Mouse (Mus musculus): ENCODE measurements around the gene Dctpp1. TPM values are rescaled to one million over a fixed set of nuclear protein-coding genes. Genes with fewer than 3 reads are reported as not detected.

Dctpp1 gene
- polyA plus RNA-seq, 1 experiment from 2014 or later: 114 TPM

- peak within 1 kb of the TSS; percentile 97 for H3K4me3 ChIP-seq
- peak within 1 kb of the TSS; percentile 90 for H3K4me2 ChIP-seq
- peaks cover 26% of the 10 kb centered on the region for H3K4me1 ChIP-seq
- no peaks in the 10 kb centered on the region for H3K9me3 ChIP-seq
- H3K27ac ChIP-seq: peak within 1 kb of the TSS; percentile 81
- H3K27me3 ChIP-seq (replicated peaks): no peaks in the 10 kb centered on the region
- H3K9ac ChIP-seq: peak within 1 kb of the TSS; percentile 79
- peak; percentile 94 for ATAC-seq (replicated peaks)
- peaks cover 5% of the 10 kb centered on the region; the same call in 1 of the 2 replicates for H3K36me3 ChIP-seq (replicated peaks)
- WGBS: 1% methylated on average over 56 of the region's 56 CpGs
Observed at GRCm38 (mm10) chr7:127243870-127244657, 16.4 kb downstream of the Dctpp1 start, which contains the start of gene Zfp771. Zfp771 (plus strand) TSS chr7:127244274.

- 0 out of 2 replicates have a peak, but pooled peaks have one; percentile 1 for ATAC-seq (replicated peaks)
- no peaks in the 10 kb centered on the region for H3K9me3 ChIP-seq
- peak overlapping the region; percentile 97 for H3K4me3 ChIP-seq
- H3K27me3 ChIP-seq (replicated peaks): no peaks in the 10 kb centered on the region
- peaks cover 26% of the 10 kb centered on the region for H3K4me1 ChIP-seq
- H3K4me2 ChIP-seq: peak overlapping the region; percentile 90
- 46% methylated on average over 2 of the region's 2 CpGs for WGBS
- peak overlapping the region; percentile 81; the same call in 1 of the 2 replicates for H3K27ac ChIP-seq
- H3K9ac ChIP-seq: peak overlapping the region; percentile 79; the same call in 1 of the 2 replicates
- H3K36me3 ChIP-seq (replicated peaks): peaks cover 10% of the 10 kb centered on the region; the same call in 1 of the 2 replicates
Observed at GRCm38 (mm10) chr7:127243361-127243867, 17.1 kb downstream of the Dctpp1 start.

GRCm38 (mm10) chr7:127234777-127235176 lies 25.7 kb downstream of the Dctpp1 start:
- 94% methylated on average over 2 of the region's 2 CpGs for WGBS
- peak overlapping the region; percentile 62 for H3K4me2 ChIP-seq
- no peak overlapping the region for H3K4me3 ChIP-seq
- peaks cover 38% of the 10 kb centered on the region for H3K36me3 ChIP-seq (replicated peaks)
- ATAC-seq (replicated peaks): no peak
- H3K4me1 ChIP-seq: peaks cover 38% of the 10 kb centered on the region
- no peaks in the 10 kb centered on the region for H3K9me3 ChIP-seq
- no peak overlapping the region for H3K9ac ChIP-seq
- no peak overlapping the region for H3K27ac ChIP-seq
- H3K27me3 ChIP-seq (replicated peaks): no peaks in the 10 kb centered on the region

- Histone ChIP-seq H3K36me3 (replicated peaks) (peaks cover 36% of the 10 kb centered on the region), H3K4me1 (peaks cover 40% of the 10 kb centered on the region), H3K27ac (peak overlapping the region; percentile 99), H3K27me3 (replicated peaks) (no peaks in the 10 kb centered on the region), H3K4me3 (peak overlapping the region; percentile 97), H3K4me2 (peak overlapping the region; percentile 62), H3K9ac (peak overlapping the region; percentile 99), H3K9me3 (no peaks in the 10 kb centered on the region)
- WGBS: 9% methylated on average over 9 of the region's 9 CpGs
- ATAC-seq (replicated peaks): no peak
Observed at GRCm38 (mm10) chr7:127233765-127234164, 26.7 kb downstream of the Dctpp1 start.

- 0% methylated on average over 27 of the region's 27 CpGs for WGBS
- no peaks in the 10 kb centered on the region for H3K27me3 ChIP-seq (replicated peaks)
- peaks cover 40% of the 10 kb centered on the region for H3K4me1 ChIP-seq
- H3K36me3 ChIP-seq (replicated peaks): peaks cover 32% of the 10 kb centered on the region
- peak overlapping the region; percentile 99 for H3K9ac ChIP-seq
- ATAC-seq (replicated peaks): peak; percentile 48
- H3K9me3 ChIP-seq: no peaks in the 10 kb centered on the region
- peak overlapping the region; percentile 62 for H3K4me2 ChIP-seq
- peak overlapping the region; percentile 99 for H3K27ac ChIP-seq
- peak overlapping the region; percentile 97 for H3K4me3 ChIP-seq
Observed at GRCm38 (mm10) chr7:127233368-127233749, 27.1 kb downstream of the Dctpp1 start.

GRCm38 (mm10) chr7:127232622-127233367 lies 27.7 kb downstream of the Dctpp1 start, which contains the start of the genes Zfp553 and Sept1:
Zfp553 (plus strand) TSS chr7:127233061.
Sept1 (minus strand) TSS chr7:127233130.
- peak within 1 kb of the TSS; percentile 99 for H3K9ac ChIP-seq
- H3K4me3 ChIP-seq: peak within 1 kb of the TSS; percentile 97
- H3K27ac ChIP-seq: peak within 1 kb of the TSS; percentile 99
- H3K9me3 ChIP-seq: no peaks in the 10 kb centered on the region
- H3K36me3 ChIP-seq (replicated peaks): peaks cover 26% of the 10 kb centered on the region
- ATAC-seq (replicated peaks): peak; percentile 91
- H3K4me2 ChIP-seq: peak within 1 kb of the TSS; percentile 62
- under 1% methylated on average over 63 of the region's 64 CpGs for WGBS
- no peaks in the 10 kb centered on the region for H3K27me3 ChIP-seq (replicated peaks)
- peaks cover 38% of the 10 kb centered on the region for H3K4me1 ChIP-seq

- peak overlapping the region; percentile 99 for H3K9ac ChIP-seq
- H3K4me3 ChIP-seq: peak overlapping the region; percentile 97
- peak overlapping the region; percentile 62 for H3K4me2 ChIP-seq
- 3% methylated on average over 20 of the region's 20 CpGs for WGBS
- no peak for ATAC-seq (replicated peaks)
- peak overlapping the region; percentile 99 for H3K27ac ChIP-seq
- peaks cover 19% of the 10 kb centered on the region for H3K36me3 ChIP-seq (replicated peaks)
- H3K9me3 ChIP-seq: no peaks in the 10 kb centered on the region
- H3K27me3 ChIP-seq (replicated peaks): no peaks in the 10 kb centered on the region
- peaks cover 37% of the 10 kb centered on the region for H3K4me1 ChIP-seq
Observed at GRCm38 (mm10) chr7:127231826-127232621, 28.5 kb downstream of the Dctpp1 start.

- Histone ChIP-seq H3K4me2 (peak overlapping the region; percentile 62), H3K4me1 (peaks cover 37% of the 10 kb centered on the region), H3K36me3 (replicated peaks) (peaks cover 12% of the 10 kb centered on the region), H3K4me3 (peak overlapping the region; percentile 97), H3K27me3 (replicated peaks) (no peaks in the 10 kb centered on the region), H3K9ac (peak overlapping the region; percentile 99; the same call in 1 of the 2 replicates), H3K27ac (peak overlapping the region; percentile 99; the same call in 1 of the 2 replicates), H3K9me3 (no peaks in the 10 kb centered on the region)
- WGBS: 74% methylated on average over 3 of the region's 3 CpGs
- no peak for ATAC-seq (replicated peaks)
Observed at GRCm38 (mm10) chr7:127231376-127231775, 29.1 kb downstream of the Dctpp1 start.

- peaks cover 24% of the 10 kb centered on the region for H3K4me1 ChIP-seq
- WGBS: 61% methylated on average over 4 of the region's 4 CpGs
- no peaks in the 10 kb centered on the region for H3K27me3 ChIP-seq (replicated peaks)
- H3K4me2 ChIP-seq: no peak overlapping the region
- ATAC-seq (replicated peaks): no peak
- no peak overlapping the region for H3K4me3 ChIP-seq
- H3K27ac ChIP-seq: no peak overlapping the region
- no peaks in the 10 kb centered on the region for H3K9me3 ChIP-seq
- no peaks in the 10 kb centered on the region for H3K36me3 ChIP-seq (replicated peaks)
- H3K9ac ChIP-seq: no peak overlapping the region
Observed at GRCm38 (mm10) chr7:127228615-127229303, 31.8 kb downstream of the Dctpp1 start.

- peaks cover 8% of the 10 kb centered on the region for H3K4me1 ChIP-seq
- H3K4me3 ChIP-seq: no peak overlapping the region
- no peak overlapping the region for H3K27ac ChIP-seq
- H3K4me2 ChIP-seq: no peak overlapping the region
- ATAC-seq (replicated peaks): no peak
- 87% methylated on average over 11 of the region's 11 CpGs for WGBS
- no peaks in the 10 kb centered on the region for H3K9me3 ChIP-seq
- no peaks in the 10 kb centered on the region for H3K27me3 ChIP-seq (replicated peaks)
- H3K36me3 ChIP-seq (replicated peaks): no peaks in the 10 kb centered on the region
- no peak overlapping the region for H3K9ac ChIP-seq
Observed at GRCm38 (mm10) chr7:127225147-127225995, 35.1 kb downstream of the Dctpp1 start.

Data from midbrain, embryonic 15.5 days (tissue).